Mouse (Mus musculus) natural killer cell, adult 2 months (primary cell): ENCODE data around the gene Gzmg.
A peak's percentile ranks its signal among the peaks of the same experiment; 100 is the strongest.
"Not testable (repeated sequence)": the region's sequence is repeated elsewhere in the genome, so short reads cannot be mapped to it uniquely, and the experiment has no call there.

ENCODE experiments used
- DNase-seq, 2 experiments: peaks; one replicate each; pipeline ENCODE4 v3.0.0; 2022; ENCODE audit warnings: low spot score in 2 of 2

Gzmg gene

DNA sequence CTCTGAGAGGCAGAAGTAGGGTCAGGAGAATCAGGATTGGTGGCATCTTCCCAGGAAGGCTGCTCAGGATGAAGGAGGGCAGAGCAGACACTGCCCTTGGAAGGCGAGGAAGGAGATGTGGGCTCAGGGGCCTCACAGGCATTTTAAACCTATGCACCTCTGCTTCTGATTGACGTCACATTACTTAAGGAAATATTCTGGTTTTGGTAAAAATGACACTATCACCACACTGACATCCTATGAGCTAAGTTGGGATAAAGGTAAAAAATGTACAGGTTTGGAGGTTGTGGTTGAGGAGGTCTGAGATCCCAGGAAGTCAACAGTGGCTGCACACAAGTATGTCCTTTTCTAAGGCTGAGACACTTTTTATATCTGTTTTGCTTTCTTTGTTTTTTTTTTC, at the start of gene Gzmg:
TSS of gene Gzmg (minus strand) at position 101 of the 400 bp plus-strand sequence.
- not testable (repeated sequence) for DNase-seq

DNA sequence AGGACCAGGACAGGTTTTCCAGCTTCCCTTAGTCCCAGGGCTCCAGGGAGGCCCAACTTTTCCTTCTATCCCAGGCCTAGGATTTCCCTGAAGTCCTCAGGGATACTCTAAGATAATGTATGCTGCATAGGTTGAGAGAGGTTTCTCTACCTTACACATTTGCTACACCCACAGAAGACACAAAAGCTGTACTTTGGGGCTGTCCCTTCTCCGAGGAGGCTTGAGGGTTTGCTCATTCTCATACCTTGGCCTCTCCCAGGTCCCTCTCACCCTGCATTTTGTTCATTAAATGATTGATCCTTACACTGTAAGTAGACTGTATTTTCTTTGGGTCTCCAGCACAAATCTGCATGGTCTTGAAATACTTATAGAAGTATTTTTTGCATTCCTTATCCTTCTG, 46.2 kb upstream of the Gzmg start:
- no peak for DNase-seq

DNA sequence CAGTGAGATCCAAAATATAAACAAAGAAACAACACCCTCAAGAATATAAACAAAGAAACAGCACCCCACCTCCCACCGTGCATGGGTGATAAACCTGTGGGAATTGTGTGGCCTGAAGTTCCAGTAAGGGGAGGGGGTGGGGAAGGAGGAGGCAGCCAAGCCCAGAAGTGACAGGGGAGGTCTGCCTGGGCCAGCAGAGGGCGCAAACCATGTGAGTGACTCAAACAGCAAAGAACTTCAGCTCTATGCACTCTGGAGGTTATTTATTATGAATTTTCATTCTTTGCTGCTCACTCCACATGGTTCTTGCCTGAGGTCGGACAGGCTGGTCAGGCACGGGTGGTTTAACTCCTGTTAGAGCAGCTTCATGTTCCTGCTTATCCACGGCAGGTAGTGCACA, 45.6 kb upstream of the Gzmg start:
- peak; percentile 35 to 37 for DNase-seq

DNA sequence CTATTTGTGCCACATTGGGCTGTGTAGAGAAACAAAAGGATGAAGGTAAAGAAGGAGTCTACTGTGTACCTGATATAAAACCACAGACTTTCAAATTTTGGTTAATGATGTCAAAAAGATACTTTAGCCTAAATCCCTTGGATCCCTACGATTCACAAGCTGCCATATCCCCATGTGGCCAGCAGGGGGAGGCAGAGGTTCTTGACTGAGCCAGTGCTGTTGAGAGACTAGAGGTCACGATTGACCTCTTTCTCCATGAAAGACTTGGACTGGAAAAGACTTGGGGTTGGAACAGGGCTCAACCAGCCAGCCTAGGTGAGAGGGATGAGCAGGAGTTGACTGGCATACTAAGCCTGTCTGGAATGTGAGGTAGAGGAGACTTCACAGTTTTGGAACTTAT, 44.6 kb upstream of the Gzmg start:
- DNase-seq: peak; percentile 64 to 67

DNA sequence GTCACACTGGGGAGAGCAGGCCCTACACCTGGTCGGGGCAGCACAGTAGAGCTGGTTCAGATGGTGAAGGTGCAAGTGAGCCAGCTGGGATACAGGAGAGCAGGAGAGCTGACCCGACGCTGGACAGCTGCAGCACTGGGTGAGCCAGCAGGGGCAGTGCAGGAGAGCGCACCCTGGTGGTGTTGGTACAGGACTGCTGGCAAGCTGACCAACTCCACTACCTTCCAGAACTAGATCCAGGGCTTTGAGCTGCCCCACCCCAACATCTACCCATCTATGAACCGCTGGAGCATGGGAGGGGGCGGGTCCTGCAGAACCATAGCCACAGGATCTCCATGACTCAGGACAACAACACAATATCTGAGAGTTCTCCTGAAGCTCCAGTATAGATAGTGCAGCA, 27.6 kb upstream of the Gzmg start:
- DNase-seq: no peak

DNA sequence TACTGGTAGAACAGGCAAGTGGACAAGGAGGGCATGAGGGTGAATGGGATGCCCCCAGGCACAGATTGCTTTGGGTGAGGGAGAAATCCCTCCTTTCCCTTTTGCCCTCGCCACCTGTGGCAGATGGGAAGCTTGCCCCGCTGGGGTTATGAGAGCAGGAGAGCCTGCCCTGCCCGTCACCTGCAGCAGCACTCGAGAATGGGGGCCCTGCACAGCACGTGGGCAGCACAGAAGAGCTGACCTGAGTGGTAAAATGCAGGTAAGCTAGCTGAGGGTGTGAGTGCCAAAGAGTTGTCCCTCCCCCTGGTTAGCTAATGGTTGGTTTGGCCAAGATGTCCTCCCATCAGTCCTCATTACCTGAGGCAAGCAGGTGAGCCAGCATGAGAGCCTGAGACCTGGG, 27.1 kb upstream of the Gzmg start:
- no peak for DNase-seq

DNA sequence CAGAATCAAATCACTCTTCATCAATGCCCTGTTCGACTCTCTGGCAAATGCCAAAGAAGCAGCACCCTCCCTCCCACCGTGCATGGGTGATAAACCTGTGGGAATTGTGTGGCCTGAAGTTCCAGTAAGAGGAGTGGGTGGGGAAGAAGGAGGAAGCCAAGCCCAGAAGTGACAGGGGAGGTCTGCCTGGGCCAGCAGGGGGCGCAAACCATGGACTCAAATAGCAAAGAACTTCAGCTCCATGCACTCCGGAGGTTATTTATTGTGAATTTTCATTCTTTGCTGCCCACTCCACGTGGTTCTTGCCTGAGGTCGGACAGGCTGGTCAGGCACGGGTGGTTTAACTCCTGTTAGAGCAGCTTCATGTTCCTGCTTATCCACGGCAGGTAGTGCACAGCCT, 18.3 kb upstream of the Gzmg start:
- peak; percentile 19 to 33 for DNase-seq

DNA sequence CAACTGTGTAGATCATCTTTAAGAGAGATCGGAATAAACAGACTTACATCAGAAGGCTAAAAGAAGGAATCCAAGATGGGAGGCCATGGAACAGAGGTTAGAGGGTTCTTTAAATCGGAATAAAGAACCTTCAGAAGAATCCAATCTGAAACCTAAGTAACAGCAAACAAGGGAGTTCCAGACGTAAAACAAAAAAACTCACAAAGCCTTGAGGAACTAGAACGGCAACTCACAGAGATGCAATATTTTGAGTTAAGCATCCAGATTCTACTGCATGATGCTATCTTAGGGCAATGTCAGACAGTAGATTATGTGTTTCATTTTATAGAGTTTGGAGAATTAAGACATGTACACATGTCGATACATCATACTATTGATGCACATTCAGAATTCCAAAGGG, 15.1 kb upstream of the Gzmg start, which contains the start of gene Gzmn:
TSS of gene Gzmn (minus strand) at position 101 of the 400 bp plus-strand sequence.
- no peak for DNase-seq

DNA sequence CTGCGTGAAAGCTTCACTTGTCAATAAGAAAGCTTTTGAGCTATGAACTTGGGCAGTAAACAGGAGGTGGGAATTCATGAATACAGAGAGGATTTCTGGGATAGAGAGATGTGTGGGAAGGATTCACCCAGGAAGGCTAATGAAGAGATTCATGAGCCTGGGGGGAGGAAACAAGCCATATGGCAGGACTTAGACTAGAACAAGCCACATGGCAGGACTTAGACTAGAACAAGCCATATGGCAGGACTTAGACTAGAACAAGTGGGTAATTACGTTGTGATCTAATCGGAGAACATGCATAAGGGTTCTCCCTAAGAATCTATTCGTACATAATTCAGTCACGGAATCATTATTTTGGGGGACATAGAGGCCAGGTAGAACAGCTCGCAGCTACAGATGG, 14.0 kb upstream of the Gzmg start:
- DNase-seq: no peak

DNA sequence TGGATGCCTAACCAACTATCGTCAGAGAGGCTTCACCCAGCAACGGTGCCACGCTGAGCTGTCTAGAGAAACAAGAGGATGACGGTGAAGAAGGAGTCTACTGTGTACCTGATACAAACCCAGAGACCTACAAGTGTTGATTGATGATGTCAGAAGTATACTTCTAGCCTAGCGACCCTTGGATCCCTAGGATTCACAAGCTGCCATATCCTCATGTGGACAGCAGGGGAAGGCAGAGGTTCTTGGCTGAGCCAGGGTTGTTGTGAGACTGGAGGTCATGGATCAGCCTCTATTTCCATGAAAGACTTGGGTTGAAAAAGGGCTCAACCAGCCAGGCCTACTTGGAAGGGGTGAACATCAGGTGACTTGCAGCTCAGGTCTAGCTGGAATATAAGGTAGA, 13.4 kb upstream of the Gzmg start:
- DNase-seq: no peak

DNA sequence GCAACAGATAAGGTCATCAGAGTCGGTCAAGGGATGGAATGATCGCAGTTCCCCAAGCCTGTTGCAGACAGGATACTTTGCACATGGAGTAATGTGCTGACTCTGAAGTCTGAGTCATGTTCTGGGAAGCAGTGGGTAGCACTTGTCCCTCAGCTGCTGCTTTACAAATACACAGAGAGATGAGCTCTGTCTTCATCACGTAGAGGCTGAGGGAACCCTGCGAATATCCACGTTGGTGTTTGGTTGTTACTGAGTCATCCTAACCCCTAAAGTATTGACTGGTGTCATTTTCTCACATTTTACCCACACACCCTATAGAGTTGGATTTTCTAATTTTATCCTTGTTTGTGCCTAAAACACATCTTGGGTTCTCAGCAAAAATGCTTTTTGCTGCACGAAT, 8.6 kb upstream of the Gzmg start:
- no peak for DNase-seq

DNA sequence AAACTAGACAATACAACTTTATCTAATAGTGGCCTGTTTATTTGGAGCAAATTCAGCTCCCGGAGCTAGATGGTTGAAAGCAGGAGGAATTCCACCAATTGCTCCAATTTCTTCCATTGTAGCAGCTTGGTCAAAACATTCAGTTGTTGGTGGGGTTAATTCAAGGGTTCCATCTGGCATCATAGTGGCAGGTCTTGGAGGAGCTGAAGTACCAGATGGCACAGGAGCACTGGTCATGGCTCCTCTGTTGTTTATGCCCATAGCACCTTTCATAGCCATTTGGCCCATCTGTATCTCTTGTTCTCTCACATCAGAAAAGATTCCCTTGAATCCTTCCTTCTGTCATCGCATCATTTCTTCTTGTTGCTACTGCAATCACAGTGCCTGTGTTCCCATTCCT, 2.7 kb upstream of the Gzmg start:
- DNase-seq: no peak

DNA sequence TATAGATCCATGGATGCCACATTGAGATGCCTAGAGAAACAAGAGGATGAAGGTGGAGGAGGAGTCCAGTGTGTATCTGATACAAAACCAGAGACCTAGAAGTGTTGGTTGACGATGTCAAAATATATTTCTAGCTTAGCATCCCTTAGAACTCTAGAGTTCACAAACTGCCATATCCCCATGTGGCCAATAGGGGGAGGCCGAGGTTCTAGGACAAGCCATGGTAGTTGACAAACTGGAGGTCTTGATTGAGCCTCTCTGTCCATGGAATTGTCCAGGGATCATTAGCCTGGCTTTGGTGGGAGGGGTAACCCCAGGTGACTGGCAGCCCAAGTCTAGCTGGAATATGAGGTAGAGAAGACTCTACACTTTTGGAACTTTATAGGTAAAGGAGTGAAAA, 4.0 kb downstream of the Gzmg start:
- no peak for DNase-seq

DNA sequence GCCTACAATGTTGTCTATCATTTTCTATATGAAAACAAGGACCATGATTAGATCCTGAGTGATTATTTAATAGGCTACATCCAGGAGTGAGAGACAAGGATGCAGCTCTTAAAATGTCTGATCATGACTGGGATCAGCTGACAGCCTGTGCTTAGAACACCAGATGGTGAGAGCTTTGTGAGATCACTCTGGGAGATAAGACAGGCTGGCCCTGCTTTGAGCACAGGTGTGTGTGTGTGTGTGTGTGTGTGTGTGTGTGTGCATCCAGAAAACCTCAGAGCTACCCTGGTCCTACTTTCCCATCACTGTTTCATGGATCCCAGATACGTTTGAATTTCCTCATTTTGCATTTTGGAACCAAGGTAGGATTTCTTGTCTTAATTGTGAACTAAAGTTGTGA, 25.7 kb downstream of the Gzmg start:
- not testable (repeated sequence) for DNase-seq

DNA sequence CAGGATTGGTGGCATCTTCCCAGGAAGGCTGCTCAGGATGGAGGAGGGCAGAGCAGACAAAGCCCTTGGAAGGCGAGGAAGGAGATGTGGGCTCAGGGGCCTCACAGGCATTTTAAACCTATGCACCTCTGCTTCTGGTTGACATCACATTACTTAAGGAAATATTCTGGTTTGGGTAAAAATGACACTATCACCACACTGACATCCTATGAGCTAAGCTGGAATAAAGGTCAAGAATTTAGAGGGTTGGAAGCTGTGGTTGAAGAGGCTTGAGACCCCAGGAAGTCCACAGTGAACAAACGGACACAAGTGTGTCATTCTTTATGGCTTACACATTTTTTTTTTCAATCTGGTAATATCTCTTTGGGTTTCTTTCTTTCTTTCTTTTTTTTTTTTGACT, 26.9 kb downstream of the Gzmg start, which contains the start of gene Gzmd:
TSS of gene Gzmd (minus strand) at position 101 of the 400 bp plus-strand sequence.
- DNase-seq: not testable (repeated sequence)

DNA sequence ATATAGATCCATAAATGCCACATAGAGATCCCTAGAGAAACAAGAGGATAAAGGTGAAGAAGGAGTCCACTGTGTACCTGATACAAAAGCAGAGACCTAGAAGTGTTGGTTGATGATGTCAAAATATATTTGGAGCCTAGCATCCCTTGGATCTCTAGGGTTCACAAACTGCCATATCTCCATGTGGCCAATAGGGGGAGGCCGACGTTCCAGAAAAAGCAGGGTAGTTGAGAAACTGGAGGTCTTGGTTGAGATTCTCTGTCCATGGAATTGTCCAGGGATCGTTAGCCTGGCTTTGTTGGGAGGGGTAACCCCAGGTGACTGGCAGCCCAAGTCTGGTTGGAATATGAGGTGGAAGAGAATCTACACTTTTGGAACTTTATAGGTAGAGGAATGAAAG, 31.0 kb downstream of the Gzmg start:
- no peak for DNase-seq

DNA sequence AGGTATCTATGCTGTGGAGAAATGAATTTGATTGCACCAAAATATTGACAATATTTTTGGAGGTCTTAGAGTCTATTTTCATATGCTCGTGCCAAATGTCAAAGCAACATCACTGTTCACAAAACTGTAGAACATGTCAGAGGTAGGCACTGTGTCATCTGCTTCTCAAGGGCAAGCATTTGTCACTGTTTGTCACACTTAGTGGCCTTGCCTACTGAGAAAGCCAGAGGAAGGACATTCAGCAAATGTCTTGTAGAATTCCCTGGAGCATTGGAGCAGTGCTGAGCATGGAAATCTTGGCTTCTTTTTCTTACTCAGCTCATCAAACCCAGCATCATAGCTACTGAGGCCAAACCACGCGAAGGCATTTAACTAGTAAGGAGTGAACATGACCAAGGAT, 35.9 kb downstream of the Gzmg start:
- no peak for DNase-seq

DNA sequence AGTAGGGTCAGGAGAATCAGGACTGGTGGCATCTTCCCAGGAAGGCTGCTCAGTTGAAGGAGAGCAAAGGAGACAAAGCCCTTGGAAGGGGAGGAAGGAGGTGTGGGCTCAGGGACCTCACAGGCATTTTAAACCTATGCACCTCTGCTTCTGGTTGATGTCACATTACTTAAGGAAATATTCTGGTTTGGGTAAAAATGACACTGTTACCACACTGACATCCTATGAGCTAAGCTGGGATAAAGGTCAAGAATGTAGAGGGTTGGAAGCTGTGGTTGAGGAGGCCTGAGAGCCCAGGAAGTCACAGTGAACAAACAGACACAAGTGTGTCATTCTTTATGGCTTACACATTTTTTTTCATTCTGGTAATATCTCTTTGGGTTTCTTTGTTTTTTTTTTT, 38.9 kb downstream of the Gzmg start, which contains the start of gene Gzme:
TSS of gene Gzme (minus strand) at position 101 of the 400 bp plus-strand sequence.
- no peak for DNase-seq

DNA sequence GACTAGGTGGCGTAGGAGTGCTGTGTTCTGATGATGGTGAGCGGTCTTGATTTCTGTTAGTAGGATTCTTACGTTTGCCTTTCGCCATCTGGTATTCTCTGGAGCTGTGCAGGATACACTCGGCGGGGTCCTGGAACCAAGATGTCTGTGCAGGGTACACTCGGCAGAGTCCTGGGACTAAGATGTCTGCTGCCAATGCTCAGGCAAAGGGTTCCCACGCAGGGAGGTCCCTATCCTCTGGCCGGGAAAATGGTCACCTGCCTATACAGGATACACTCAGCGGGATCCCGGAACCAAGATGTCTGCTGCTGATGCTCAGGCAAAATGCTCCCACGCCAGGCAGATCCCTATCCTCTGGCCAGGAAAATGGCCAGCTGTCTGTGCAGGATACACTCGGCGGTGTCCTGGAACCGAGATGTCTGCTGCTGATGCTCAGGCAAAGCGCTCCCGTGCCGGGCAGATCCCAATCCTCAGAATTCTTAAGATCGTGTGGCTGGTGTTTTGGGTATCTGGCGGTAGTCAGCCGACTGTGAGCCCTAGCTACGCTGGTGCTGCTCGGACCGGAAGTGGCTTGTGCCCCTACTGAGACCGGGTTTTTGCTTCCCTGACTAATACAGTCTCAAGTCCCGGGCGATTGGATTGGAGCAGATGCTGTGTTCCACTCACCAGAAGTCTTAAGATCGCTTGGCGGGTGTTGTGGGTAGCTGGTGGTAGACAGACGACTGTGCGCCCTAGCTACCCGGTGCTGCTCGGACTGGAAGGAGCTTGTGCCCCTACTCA, 43.7 kb downstream of the Gzmg start:
- not testable (repeated sequence) for DNase-seq
